Mouse (Mus musculus): ENCODE results near the gene Kif24.

GRCm38 (mm10) chr4:41447595-41447994 is 17.1 kb downstream of the Kif24 start:
- TF ChIP-seq CTCF (IDR thresholded peaks at IDR 0.05; ENCODE audit: borderline replicate concordance, control insufficient read depth, extremely low read depth, insufficient read depth, low read length, poor library complexity) (no peak), POLR2A (IDR thresholded peaks at IDR 0.05; ENCODE audit: control insufficient read depth, extremely low read depth, insufficient read depth, low read length, poor library complexity) (no peak)

Data from thymus, adult 2 months (tissue).